Mouse (Mus musculus) lung, postnatal 14 days (tissue): ENCODE results near the gene Ppfibp1.

Source experiments
- DNase-seq: peaks from one replicate; pipeline ENCODE4 v3.0.0; 2021

The Ppfibp1 gene

GRCm38 (mm10) chr6:146918341-146918740 lies 30.1 kb downstream of the Ppfibp1 start:
- DNase-seq: no peak

- no peak for DNase-seq
Measured at GRCm38 (mm10) chr6:146926415-146926980, 38.2 kb downstream of the Ppfibp1 start.

GRCm38 (mm10) chr6:146928108-146928507 lies 39.8 kb downstream of the Ppfibp1 start:
- no peak for DNase-seq

- no peak for DNase-seq
Measured at GRCm38 (mm10) chr6:146929031-146929430, 40.7 kb downstream of the Ppfibp1 start.

- DNase-seq: no peak
Measured at GRCm38 (mm10) chr6:146933123-146933522, 44.8 kb downstream of the Ppfibp1 start.

GRCm38 (mm10) chr6:146935957-146936356 lies 47.7 kb downstream of the Ppfibp1 start:
- peak; percentile 45 for DNase-seq

- no peak for DNase-seq
Measured at GRCm38 (mm10) chr6:146939026-146939425, 50.7 kb downstream of the Ppfibp1 start.

GRCm38 (mm10) chr6:146941505-146942275 lies 53.4 kb downstream of the Ppfibp1 start:
- no peak for DNase-seq

- DNase-seq: no peak
Measured at GRCm38 (mm10) chr6:146944009-146944408, 55.7 kb downstream of the Ppfibp1 start.

- no peak for DNase-seq
Measured at GRCm38 (mm10) chr6:146944830-146945229, 56.5 kb downstream of the Ppfibp1 start.

- no peak for DNase-seq
Measured at GRCm38 (mm10) chr6:146946327-146947029, 58.2 kb downstream of the Ppfibp1 start.

GRCm38 (mm10) chr6:146947186-146947585 lies 58.9 kb downstream of the Ppfibp1 start:
- DNase-seq: no peak

GRCm38 (mm10) chr6:146949682-146950453 lies 61.6 kb downstream of the Ppfibp1 start:
- no peak for DNase-seq

GRCm38 (mm10) chr6:146950454-146950832 lies 62.2 kb downstream of the Ppfibp1 start:
- DNase-seq: no peak

GRCm38 (mm10) chr6:146954258-146954657 lies 66.0 kb downstream of the Ppfibp1 start, which contains the start of gene 1700034J05Rik:
Gene 1700034J05Rik, minus strand, starts transcription at chr6:146954422.
- DNase-seq: no peak

GRCm38 (mm10) chr6:146955475-146955874 lies 67.2 kb downstream of the Ppfibp1 start:
- DNase-seq: no peak

GRCm38 (mm10) chr6:146955896-146956295 lies 67.6 kb downstream of the Ppfibp1 start:
- DNase-seq: no peak

GRCm38 (mm10) chr6:146956961-146957360 lies 68.7 kb downstream of the Ppfibp1 start:
- no peak for DNase-seq

GRCm38 (mm10) chr6:146958694-146959093 lies 70.4 kb downstream of the Ppfibp1 start:
- DNase-seq: no peak

GRCm38 (mm10) chr6:146959908-146960680 lies 71.8 kb downstream of the Ppfibp1 start:
- no peak for DNase-seq

- no peak for DNase-seq
Measured at GRCm38 (mm10) chr6:146960956-146961355, 72.7 kb downstream of the Ppfibp1 start.

- DNase-seq: no peak
Measured at GRCm38 (mm10) chr6:146961832-146962481, 73.7 kb downstream of the Ppfibp1 start.
